Mouse (Mus musculus): ENCODE measurements around the gene Btf3. TPM values are rescaled to one million over a fixed set of nuclear protein-coding genes. Genes with fewer than 3 reads are reported as not detected.

The Btf3 gene
- polyA plus RNA-seq, 1 experiment from 2014 or later: 661 TPM

DNA sequence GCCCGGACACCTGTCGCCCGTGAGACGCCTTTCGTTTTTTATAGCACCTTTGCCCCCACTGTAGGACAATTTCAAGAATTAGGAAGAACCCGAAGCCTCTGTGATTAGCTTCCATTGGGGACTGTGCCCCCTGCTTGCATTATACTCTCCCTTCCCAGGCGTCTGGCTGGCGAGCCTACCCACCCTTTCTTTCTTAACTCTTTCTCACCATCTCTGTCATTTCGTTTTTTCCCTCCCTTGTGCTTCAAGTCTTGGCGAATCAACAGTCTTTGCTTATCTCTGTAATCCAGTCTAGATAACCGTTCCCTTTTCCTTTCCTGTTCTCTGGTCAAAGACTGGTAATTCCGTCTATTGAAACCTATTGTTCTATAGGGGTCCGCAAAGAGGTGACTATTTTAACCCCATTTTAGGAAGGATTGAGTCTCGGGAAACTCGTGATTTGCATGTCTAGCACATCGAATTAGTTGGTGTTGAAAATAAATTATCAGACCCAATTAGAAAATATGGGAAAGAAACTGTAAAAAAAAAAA, 53.3 kb downstream of the Btf3 start:
- peaks cover 17% of the 10 kb centered on the region for H3K4me1 ChIP-seq (replicated peaks; ENCODE audit: control insufficient read depth, insufficient read depth, low read length)
- peak overlapping the region; percentile 84 for H3K4me3 ChIP-seq (ENCODE audit: low read length)
- peak; percentile 39 for ATAC-seq (ENCODE audit: low read depth)
- H3K9ac ChIP-seq (ENCODE audit: low read length): peak overlapping the region; percentile 81
- peaks cover 10% of the 10 kb centered on the region; the same call in 1 of the 2 replicates for H3K36me3 ChIP-seq (ENCODE audit: control insufficient read depth, insufficient read depth, low read length)
- H3K9me3 ChIP-seq (ENCODE audit: control insufficient read depth, low read length): no peaks in the 10 kb centered on the region
- H3K27me3 ChIP-seq (ENCODE audit: control insufficient read depth, insufficient read depth, low read depth, low read length): no peaks in the 10 kb centered on the region
- peak overlapping the region; percentile 84 for H3K27ac ChIP-seq (ENCODE audit: low read length)
- 1% methylated on average over 16 of the region's 16 CpGs for WGBS
- peak overlapping the region; percentile 71 for H3K4me2 ChIP-seq (ENCODE audit: low read depth, low read length)

DNA sequence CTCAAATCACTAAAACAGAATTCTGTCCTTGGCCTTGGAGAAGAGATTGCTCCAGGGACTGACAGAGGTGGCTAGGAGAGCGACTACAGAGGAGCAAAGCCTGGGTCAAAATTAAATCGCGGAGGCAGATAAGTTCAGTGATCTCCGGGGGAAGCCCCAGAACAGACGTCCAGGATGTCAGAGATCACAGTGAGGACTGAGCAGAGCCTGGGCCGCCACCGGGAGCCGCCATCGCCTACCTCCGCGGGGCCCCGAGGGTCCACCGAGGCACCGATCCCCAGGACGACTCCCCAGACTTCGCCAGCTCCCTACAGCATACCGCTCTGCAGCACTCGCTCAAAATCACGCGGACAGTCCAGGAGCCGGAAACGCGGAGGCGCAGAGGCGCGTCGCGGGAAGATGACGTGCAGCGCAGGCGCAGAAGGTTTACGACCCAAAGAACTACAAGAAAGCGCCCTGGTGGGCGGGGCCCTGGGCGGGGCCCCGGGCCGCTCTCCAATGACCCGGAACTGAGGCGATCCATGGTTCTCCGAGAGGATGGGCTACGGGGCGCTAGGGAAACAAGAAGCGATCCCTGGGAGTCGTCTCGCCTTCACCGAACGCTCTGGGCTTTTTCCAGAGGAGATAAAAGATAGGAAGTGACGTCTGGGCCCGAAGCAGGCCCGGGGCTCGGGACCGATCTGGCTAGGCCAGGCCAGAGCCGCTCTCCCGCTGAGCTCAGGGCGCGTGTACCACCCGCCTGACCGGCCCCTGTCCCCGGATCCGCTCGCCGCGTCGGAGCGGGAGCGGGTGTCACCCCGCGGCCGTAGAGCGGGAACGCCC, 54.0 kb downstream of the Btf3 start, which contains the start of the genes Utp15 and Ankra2:
Utp15 (minus strand) TSS at position 406 of the 822 bp plus-strand sequence.
Ankra2 (plus strand) TSS at position 439 of the 822 bp plus-strand sequence.
- peak; percentile 100 for ATAC-seq (ENCODE audit: low read depth)
- no peaks in the 10 kb centered on the region for H3K9me3 ChIP-seq (ENCODE audit: control insufficient read depth, low read length)
- peak within 1 kb of the TSS; percentile 84 for H3K27ac ChIP-seq (ENCODE audit: low read length)
- H3K4me1 ChIP-seq (replicated peaks; ENCODE audit: control insufficient read depth, insufficient read depth, low read length): peaks cover 17% of the 10 kb centered on the region
- peaks cover 10% of the 10 kb centered on the region; the same call in 1 of the 2 replicates for H3K36me3 ChIP-seq (ENCODE audit: control insufficient read depth, insufficient read depth, low read length)
- H3K4me3 ChIP-seq (ENCODE audit: low read length): peak within 1 kb of the TSS; percentile 84
- WGBS: under 1% methylated on average over 71 of the region's 71 CpGs
- H3K27me3 ChIP-seq (ENCODE audit: control insufficient read depth, insufficient read depth, low read depth, low read length): no peaks in the 10 kb centered on the region
- H3K4me2 ChIP-seq (ENCODE audit: low read depth, low read length): peak within 1 kb of the TSS; percentile 93
- H3K9ac ChIP-seq (ENCODE audit: low read length): peak within 1 kb of the TSS; percentile 92

Other genes with a start within 250 kb of the Btf3 start
- 21.7 and 24.4 TPM in 2 replicates for gene Arhgef28, start 110.6 kb downstream of the Btf3 start, polyA plus RNA-seq (2015; fragmentation: Nextera tagmentation; extraction: Ambion mirVana)
- 26.4 and 28.6 TPM in 2 replicates for gene Utp15, start 54.0 kb downstream of the Btf3 start, polyA plus RNA-seq (2015; fragmentation: Nextera tagmentation; extraction: Ambion mirVana)
- 16.8 and 17.2 TPM in 2 replicates for gene Ankra2, start 53.9 kb downstream of the Btf3 start, polyA plus RNA-seq (2015; fragmentation: Nextera tagmentation; extraction: Ambion mirVana)
- gene Gm21976, start 37.1 kb downstream of the Btf3 start, polyA plus RNA-seq (2015; fragmentation: Nextera tagmentation; extraction: Ambion mirVana): not detected in 2 replicates
- 0.08 TPM in 1 of 2 replicates, not detected in the other for gene Foxd1, start 37.2 kb upstream of the Btf3 start, polyA plus RNA-seq (2015; fragmentation: Nextera tagmentation; extraction: Ambion mirVana)
- gene Gm10320, start 175.0 kb upstream of the Btf3 start, polyA plus RNA-seq (2015; fragmentation: Nextera tagmentation; extraction: Ambion mirVana): 1.2 and 1.8 TPM in 2 replicates

Measured in lung, embryonic 16.5 days (tissue).